Mouse (Mus musculus) stomach, postnatal 0 days (tissue): ENCODE data around the gene Cfap99. TPM values are rescaled to one million over a fixed set of nuclear protein-coding genes. Genes with fewer than 3 reads are reported as not detected.
A peak's percentile ranks its signal among the peaks of the same experiment; 100 is the strongest.

Source experiments
- ATAC-seq: fragments of 200-750 bp; cut with Nextera tagmentation; 2 replicates; pipeline ENCODE4 v1.8.0; 2017; ENCODE audit not compliant: low FRiP score, low TSS enrichment
- DNase-seq: peaks from one replicate; pipeline ENCODE4 v3.0.0-alpha.2; 2016; ENCODE audit warnings: low spot score
- H3K27ac ChIP-seq: fragments of 300-500 bp; sonication (generic); replicated peaks from 2 replicates; pipeline ENCODE4 v1.5.1; 2014; ENCODE audit warnings: mild to moderate bottlenecking, control low read depth
- H3K27me3 ChIP-seq: fragments of 300-500 bp; sonication (generic); 2 replicates; pipeline ENCODE4 v1.6.1; 2014; ENCODE audit warnings: low read length; ENCODE audit not compliant: control insufficient read depth, insufficient read depth
- H3K36me3 ChIP-seq: fragments of 300-500 bp; sonication (generic); 2 replicates; pipeline ENCODE4 v1.6.1; 2014; ENCODE audit warnings: low read length, mixed read lengths; ENCODE audit not compliant: control insufficient read depth, insufficient read depth
- H3K4me1 ChIP-seq: fragments of 300-500 bp; sonication (generic); replicated peaks from 2 replicates; pipeline ENCODE4 v1.6.1; 2014; ENCODE audit warnings: antibody characterized with exemption; ENCODE audit not compliant: control insufficient read depth, insufficient read depth
- H3K4me2 ChIP-seq: fragments of 300-500 bp; sonication (generic); replicated peaks from 2 replicates; pipeline ENCODE4 v1.6.1; 2014; ENCODE audit warnings: low read depth, mild to moderate bottlenecking, control low read depth, moderate library complexity
- H3K4me3 ChIP-seq: fragments of 300-500 bp; sonication (generic); 2 replicates; pipeline ENCODE4 v1.5.1; 2014; ENCODE audit warnings: low read depth, low read length, control low read depth
- H3K9ac ChIP-seq: fragments of 300-500 bp; sonication (generic); 2 replicates; pipeline ENCODE4 v1.6.1; 2014; ENCODE audit warnings: mild to moderate bottlenecking, low read length, control low read depth, mixed read lengths
- H3K9me3 ChIP-seq: fragments of 300-500 bp; sonication (generic); 2 replicates; pipeline ENCODE4 v1.6.1; 2016; ENCODE audit warnings: low read length; ENCODE audit not compliant: control insufficient read depth
- CTCF ChIP-seq: IDR thresholded peaks from 2 replicates; pipeline ENCODE4 v1.5.1; 2016; ENCODE audit warnings: antibody characterized with exemption, low read depth, mild to moderate bottlenecking, moderate library complexity
- EP300 ChIP-seq: optimal IDR thresholded peaks from 2 replicates; pipeline ENCODE3; 2016; ENCODE audit warnings: antibody characterized with exemption
- WGBS: fragments of 180-500 bp; shearing (Covaris S2); extraction: QIAGEN DNeasy Blood & Tissue Kit; methylation state at CpG from one replicate; pipeline ENCODE4 v1.1.7; 2014; 5-methylcytosine and 5-hydroxymethylcytosine counted together
- polyA plus RNA-seq: library from polyadenylated mRNA; unstranded; fragments of >200 nt; fragmentation: Nextera tagmentation; extraction: Ambion mirVana; gene quantifications from 2 replicates; pipeline ENCODE4 v1.2.1, GENCODE M21; 2015

Cfap99 gene
- polyA plus RNA-seq, 1 experiment from 2014 or later = 0.04 TPM

DNA sequence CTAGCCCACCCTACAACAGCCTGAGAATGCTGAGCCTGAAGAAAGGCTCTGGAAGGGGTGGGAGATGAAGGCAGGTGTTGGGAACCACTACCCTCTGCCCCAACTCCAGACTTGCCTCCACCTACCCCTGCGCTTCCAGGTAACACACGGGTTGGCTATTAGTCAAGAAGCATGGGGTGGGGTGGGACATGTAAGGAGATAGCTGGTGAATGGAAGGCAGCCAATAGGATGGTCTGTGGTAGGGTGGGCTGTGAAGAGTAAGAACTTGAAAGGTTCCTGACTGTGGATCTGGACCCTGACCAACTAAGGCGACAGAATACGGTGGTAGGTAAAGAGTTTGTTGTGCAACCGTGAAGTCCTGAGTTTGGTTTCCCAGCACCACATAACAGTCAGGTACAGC lies 5.0 kb upstream of the Cfap99 start:
- no peak for TF ChIP-seq EP300
- no peak for TF ChIP-seq CTCF
- ATAC-seq (no peak), DNase-seq (no peak)
- Histone ChIP-seq H3K36me3 (no peaks in the 10 kb centered on the region), H3K27ac (no peak overlapping the region), H3K4me3 (no peak overlapping the region), H3K9ac (no peak overlapping the region), H3K27me3 (peaks cover 4% of the 10 kb centered on the region), H3K4me1 (0 out of 2 replicates have a peak, but pooled peaks cover 4% of the 10 kb centered on the region), H3K4me2 (no peak overlapping the region), H3K9me3 (no peaks in the 10 kb centered on the region)
- WGBS = 91% methylated on average over 5 of the region's 5 CpGs

- TF ChIP-seq EP300 (no peak), CTCF (no peak)
- Histone ChIP-seq H3K36me3 (no peaks in the 10 kb centered on the region), H3K4me2 (no peak overlapping the region), H3K4me1 (0 out of 2 replicates have a peak, but pooled peaks cover 4% of the 10 kb centered on the region), H3K9ac (no peak overlapping the region), H3K27me3 (peaks cover 4% of the 10 kb centered on the region), H3K4me3 (no peak overlapping the region), H3K27ac (no peak overlapping the region), H3K9me3 (no peaks in the 10 kb centered on the region)
- 43% methylated on average over 3 of the region's 3 CpGs for WGBS
- ATAC-seq = no peak
- DNase-seq = no peak
Measured at GRCm38 (mm10) chr5:34284156-34284750, 4.1 kb upstream of the Cfap99 start.

GRCm38 (mm10) chr5:34285285-34285684 lies 3.1 kb upstream of the Cfap99 start:
- no peak for TF ChIP-seq CTCF
- no peak for TF ChIP-seq EP300
- no peak overlapping the region for H3K9ac ChIP-seq
- 83% methylated on average over 2 of the region's 2 CpGs for WGBS
- H3K27ac ChIP-seq = no peak overlapping the region
- no peak overlapping the region for H3K4me2 ChIP-seq
- ATAC-seq = no peak
- no peak for DNase-seq
- peaks cover 4% of the 10 kb centered on the region for H3K27me3 ChIP-seq
- no peaks in the 10 kb centered on the region for H3K9me3 ChIP-seq
- H3K4me1 ChIP-seq = 0 out of 2 replicates have a peak, but pooled peaks cover 4% of the 10 kb centered on the region
- H3K4me3 ChIP-seq = no peak overlapping the region
- no peaks in the 10 kb centered on the region for H3K36me3 ChIP-seq

DNA sequence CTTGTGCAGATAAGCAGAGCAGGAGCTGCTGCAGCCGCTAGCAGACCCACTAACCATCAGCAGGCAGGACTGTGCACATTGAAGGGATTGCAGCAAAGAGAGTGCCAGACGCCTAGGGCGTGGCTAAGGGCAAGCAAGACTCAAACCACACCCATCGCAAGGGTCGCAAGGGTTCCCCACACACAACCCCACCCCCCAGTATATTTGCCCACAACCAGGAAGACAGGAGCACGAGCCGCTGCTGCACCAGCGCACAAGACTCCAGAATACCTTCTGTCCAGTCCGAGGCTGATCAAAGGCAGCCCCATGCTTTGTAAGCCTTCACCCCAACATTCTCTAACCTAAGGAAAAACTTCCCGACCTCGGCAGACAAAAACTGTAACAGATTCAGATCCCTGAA lies 1.9 kb upstream of the Cfap99 start:
- Histone ChIP-seq H3K27ac (no peak overlapping the region), H3K9me3 (no peaks in the 10 kb centered on the region), H3K27me3 (peaks cover 4% of the 10 kb centered on the region), H3K9ac (no peak overlapping the region), H3K4me1 (0 out of 2 replicates have a peak, but pooled peaks cover 4% of the 10 kb centered on the region), H3K4me2 (peak overlapping the region; percentile 80), H3K36me3 (no peaks in the 10 kb centered on the region), H3K4me3 (peak overlapping the region; percentile 52; the same call in 1 of the 2 replicates)
- 5% methylated on average over 11 of the region's 11 CpGs for WGBS
- TF ChIP-seq EP300 (no peak), CTCF (no peak)
- peak; percentile 17 for DNase-seq
- ATAC-seq = no peak

DNA sequence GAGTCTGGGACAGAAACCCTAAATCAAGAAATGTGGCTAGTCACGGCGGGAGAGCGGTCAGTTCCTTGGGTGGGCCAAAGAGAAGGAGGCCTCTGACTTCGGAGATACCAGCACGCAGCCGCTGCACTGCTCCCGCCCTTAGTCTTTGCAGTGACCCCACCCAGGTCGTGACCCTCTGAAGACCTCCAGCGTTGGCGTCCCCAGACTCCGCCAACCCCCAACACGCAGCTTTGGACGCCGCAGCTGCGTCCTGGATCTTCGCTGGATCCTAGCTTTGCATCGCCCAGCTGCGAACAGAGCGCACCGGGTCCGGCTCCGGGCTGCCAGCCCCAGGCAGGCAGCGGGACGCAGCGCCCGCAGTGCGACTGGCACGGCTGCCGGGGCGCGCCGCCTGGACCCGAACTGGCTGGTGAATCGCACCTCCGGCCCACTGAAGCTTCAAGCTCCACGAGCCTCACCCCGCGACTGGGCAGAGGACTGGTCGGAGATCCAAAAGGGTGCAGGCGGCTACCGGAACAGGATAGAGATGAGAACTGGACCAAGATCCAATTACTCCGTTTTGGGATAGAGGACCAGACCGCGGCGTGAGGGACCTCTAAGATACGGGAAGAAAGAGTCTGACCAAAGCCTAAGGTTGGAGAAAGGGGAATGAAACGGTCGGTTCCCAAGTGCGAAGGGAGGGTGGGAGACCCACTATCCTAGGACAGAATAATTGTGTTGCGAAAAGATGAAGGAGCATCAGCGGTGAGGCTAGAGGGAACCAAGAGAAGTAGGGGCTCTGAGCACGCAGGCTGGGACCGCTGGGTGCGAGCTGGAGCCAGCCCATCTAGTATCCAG lies 1.2 kb upstream of the Cfap99 start:
- Histone ChIP-seq H3K4me3 (peak overlapping the region; percentile 52), H3K9ac (no peak overlapping the region), H3K27ac (no peak overlapping the region), H3K36me3 (no peaks in the 10 kb centered on the region), H3K4me1 (0 out of 2 replicates have a peak, but pooled peaks cover 4% of the 10 kb centered on the region), H3K4me2 (peak overlapping the region; percentile 80), H3K27me3 (peaks cover 4% of the 10 kb centered on the region), H3K9me3 (no peaks in the 10 kb centered on the region)
- no peak for DNase-seq
- no peak for TF ChIP-seq EP300
- TF ChIP-seq CTCF = no peak
- WGBS = under 1% methylated on average over 54 of the region's 54 CpGs
- no peak for ATAC-seq

DNA sequence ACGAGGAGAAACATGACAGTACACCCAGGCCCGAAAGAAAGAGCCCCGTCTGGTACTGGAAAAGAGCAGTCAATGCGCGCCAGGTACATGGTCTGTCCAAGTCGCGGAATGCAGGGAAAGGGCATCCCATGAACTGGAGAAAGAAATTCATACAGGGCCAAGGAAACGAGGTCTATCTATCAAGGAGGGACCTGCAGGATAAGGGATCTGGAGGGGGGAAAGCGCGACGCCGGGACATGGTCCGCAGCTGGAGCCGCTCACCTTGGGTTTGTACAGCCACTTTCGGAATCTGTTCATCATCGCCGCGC lies 608 bp upstream of the Cfap99 start:
- TF ChIP-seq EP300 (no peak), CTCF (no peak)
- H3K4me1 ChIP-seq = 0 out of 2 replicates have a peak, but pooled peaks cover 4% of the 10 kb centered on the region
- ATAC-seq (no peak), DNase-seq (peak; percentile 18)
- 1% methylated on average over 18 of the region's 18 CpGs for WGBS
- peak overlapping the region; percentile 52 for H3K4me3 ChIP-seq
- peaks cover 4% of the 10 kb centered on the region for H3K27me3 ChIP-seq
- no peaks in the 10 kb centered on the region for H3K36me3 ChIP-seq
- H3K9me3 ChIP-seq = no peaks in the 10 kb centered on the region
- no peak overlapping the region for H3K27ac ChIP-seq
- H3K4me2 ChIP-seq = peak overlapping the region; percentile 80
- no peak overlapping the region for H3K9ac ChIP-seq
